Mouse (Mus musculus) erythroblast, adult 5-6 weeks (primary cell): ENCODE data around the gene Ovol1. TPM values are rescaled to one million over a fixed set of nuclear protein-coding genes. Genes with fewer than 3 reads are reported as not detected.

Source experiments
- ATAC-seq: replicated peaks from 2 replicates; pipeline ENCODE4 v1.8.0; 2016; ENCODE audit warnings: moderate number of reproducible peaks, mild to moderate bottlenecking, moderate TSS enrichment, inconsistent platforms; ENCODE audit not compliant: poor library complexity, low FRiP score, severe bottlenecking
- total RNA-seq, 2 experiments: library from RNA; stranded (forward) in 1 of 2; stranded (reverse) in 1 of 2; fragments of 150-400 nt in 1 of 2; fragments of 200-764, 138-1000 nt in 1 of 2; gene quantifications; 2 replicates each; pipeline versions ENCODE4 v1.2.3 to v1.2.4; 2015 to 2017; ENCODE audit warnings: low replicate concordance in 2 of 2

The Ovol1 gene
- total RNA-seq (2015; ENCODE audit: low replicate concordance) (not detected in 2 replicates), total RNA-seq (2017; ENCODE audit: low replicate concordance) (not detected in 2 replicates)

- ATAC-seq: no peak
Measured at GRCm38 (mm10) chr19:5560457-5561041, at the start of gene Ovol1. TSS of gene Ovol1 (minus strand) at chr19:5560646.

DNA sequence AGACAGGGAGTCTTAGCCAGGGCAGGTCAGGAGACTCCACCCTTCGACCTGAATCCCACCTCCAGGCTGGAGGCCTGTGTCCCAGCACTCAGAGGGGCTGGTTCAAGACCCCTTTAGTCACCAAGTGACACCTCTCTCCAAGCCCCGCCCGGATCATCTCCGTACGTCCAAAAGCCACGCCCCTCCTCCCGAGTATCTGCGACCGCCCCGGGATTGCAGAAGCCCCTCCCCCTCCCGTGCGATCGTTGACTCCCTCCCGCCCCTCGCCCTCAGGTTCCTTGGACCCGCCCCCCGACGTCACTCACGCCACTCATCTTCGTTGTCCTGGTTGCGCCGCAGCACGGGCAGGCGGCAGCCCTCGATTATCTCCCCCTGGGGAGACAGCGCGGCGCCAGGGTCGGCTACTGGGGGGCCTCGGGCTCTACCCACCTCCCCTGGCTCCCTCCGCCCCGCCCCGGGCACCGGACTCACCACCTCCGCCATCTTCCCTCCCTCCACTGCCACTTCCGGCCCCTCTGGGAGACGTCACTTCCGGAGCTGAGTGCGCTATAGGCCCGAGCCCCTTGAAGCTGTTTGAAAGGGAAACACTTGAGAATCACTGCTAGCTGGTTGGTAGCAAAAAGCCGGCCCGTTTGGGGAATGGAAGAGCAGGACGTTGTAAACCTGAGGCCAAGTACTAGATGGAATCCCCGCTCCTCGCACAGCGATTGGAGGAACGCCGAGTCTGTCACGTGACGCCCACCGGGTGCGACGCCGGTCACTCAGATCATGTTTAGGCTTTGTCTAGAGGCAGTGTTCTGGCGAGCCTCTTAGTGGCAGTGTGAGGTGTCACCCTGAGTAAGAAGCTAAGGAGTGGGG is 49.3 kb upstream of the Ovol1 start, which contains the start of gene Kat5:
Kat5 (minus strand) TSS at position 691 of the 858 bp plus-strand sequence.
- peak; percentile 92 for ATAC-seq

GRCm38 (mm10) chr19:5609171-5609546 is 48.7 kb upstream of the Ovol1 start:
- ATAC-seq: no peak

DNA sequence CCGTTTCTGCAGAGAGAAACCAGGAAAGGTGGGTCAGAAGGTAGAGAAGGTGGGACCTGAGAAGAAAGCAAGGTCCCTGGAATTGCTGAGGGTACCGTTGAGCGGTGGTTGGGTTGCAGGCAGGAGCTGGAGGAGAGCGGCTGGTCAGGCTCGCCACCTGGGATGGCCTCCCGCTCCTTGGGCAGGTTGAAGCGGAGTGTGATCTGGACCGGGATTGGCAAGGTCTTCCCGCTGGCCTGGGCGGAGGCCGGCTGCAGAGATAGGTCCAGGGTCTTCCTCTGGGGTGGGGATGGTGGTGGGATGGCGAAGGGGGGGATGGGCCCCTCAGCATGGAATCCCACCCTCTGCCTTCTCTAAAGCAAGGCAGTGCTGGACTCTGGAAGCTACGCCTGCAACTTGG is 48.3 kb upstream of the Ovol1 start:
- no peak for ATAC-seq

GRCm38 (mm10) chr19:5607705-5608410 is 47.4 kb upstream of the Ovol1 start:
- ATAC-seq: no peak

DNA sequence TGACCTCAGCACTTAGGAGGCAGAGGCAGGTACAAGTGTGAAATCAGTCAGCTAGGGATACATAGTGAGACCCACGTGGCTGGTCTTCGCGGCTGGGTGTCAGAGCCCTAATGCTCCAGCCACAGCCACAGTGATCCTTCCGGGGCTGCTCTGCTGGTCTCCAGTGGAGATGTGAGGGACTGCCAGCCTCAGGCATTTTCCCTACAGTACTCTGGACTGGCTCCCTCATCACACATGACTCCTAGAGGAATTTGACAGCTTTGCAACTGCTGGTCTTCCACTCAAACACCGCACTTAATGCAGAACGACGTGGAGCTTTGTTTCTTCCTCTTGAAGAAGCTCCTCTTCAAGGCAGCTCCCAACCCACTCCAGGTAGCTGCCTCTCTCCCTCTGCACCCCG is 45.8 kb upstream of the Ovol1 start:
- no peak for ATAC-seq

DNA sequence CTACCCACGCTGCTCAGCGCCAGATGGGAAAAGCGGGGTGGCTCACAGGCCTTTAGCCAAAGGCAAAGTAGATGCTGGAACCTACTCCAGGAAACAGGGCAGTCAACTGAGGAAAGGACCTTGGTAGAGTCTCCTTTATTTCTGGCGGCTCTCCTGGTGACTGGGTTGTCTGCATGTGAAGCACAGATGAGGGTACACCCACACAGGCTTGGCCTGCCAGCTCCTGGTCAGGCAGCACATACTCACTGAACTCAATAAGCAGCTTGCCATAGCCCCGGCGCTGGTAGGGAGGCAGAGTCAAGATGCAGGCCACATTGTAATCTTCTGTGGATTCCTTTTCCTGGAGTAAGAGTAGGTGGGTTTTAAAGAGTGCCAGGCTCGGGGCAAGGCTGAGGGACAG is 44.7 kb upstream of the Ovol1 start:
- no peak for ATAC-seq

GRCm38 (mm10) chr19:5603664-5604063 is 43.2 kb upstream of the Ovol1 start:
- no peak for ATAC-seq

DNA sequence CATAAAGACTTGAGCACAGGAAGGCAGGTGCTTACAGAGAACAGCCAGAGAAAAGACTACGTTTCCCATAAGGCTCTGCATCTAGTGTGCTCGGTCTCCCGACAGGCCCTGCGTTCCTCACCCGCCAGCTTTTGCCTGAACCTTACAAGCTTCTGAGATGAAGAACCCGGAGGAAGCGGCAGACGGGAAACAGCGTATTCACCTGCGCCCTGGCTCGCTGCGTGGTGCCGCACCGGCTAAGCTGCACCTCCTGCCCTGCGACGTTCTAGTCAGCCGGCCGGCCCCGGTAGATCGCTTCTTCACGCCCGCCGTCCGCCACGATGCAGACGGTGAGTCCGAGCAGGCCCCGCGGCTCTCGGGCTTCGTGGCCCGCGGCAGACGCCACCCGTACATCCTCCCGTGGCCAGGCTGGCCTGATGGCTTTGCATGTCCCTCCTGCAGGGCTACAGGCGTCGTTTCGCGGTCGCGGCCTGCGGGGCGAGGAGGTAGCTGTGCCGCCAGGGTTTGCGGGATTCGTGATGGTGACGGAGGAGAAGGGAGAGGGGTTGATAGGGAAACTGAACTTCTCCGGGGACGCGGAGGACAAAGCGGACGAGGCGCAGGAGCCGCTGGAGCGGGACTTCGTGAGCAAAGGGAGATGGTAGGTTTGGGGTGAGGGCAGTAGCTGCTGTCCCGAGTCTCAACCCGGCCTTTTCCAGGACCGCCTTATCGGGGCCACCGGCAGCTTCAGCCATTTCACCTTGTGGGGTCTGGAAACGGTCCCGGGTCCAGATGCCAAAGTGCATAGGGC is 41.5 kb upstream of the Ovol1 start, which contains the start of gene Rnaseh2c:
Rnaseh2c (plus strand) TSS at position 122 of the 790 bp plus-strand sequence.
- peak; percentile 87 for ATAC-seq

- ATAC-seq: no peak
Measured at GRCm38 (mm10) chr19:5599224-5599623, 38.8 kb upstream of the Ovol1 start.

- ATAC-seq: no peak
Measured at GRCm38 (mm10) chr19:5591888-5592287, 31.4 kb upstream of the Ovol1 start.

DNA sequence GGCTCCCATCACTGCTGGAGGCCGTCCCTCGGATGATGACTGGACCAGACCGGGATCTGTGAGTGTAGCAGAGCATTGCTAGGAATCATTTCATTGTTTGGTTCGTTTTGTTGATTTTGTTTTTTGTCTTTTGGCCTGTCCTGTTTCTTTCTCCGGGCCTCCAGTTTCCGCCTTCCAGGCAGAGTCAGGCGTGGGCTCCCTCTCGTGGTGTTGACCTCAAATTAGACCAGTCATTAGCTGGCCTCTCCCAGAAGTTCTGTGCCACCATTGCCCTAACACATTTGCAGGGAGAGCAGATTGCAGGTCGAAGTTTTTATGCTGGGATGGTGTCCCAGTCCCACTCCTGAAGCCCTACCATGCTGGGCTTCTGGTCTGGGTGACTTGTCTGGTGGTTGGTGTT is 28.7 kb upstream of the Ovol1 start:
- no peak for ATAC-seq

DNA sequence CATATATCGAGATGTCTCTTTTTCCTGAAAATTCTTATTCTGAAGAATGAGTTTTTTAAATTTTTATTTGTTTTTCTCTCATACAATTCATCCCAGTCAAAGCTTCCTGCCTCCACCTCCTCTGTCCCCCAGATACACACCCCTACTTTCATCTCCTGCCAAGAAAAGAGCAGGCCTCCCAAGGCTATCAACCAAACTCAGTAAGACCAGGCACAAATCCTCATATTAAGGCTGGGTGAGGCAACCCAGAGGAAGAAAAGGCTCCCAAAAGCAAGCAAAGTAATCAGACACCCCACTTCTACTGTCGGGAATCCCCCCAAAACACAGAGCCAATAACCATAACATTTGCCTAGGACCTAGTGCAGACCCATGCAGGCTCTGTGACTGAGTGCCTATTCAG is 21.5 kb upstream of the Ovol1 start:
- ATAC-seq: no peak

DNA sequence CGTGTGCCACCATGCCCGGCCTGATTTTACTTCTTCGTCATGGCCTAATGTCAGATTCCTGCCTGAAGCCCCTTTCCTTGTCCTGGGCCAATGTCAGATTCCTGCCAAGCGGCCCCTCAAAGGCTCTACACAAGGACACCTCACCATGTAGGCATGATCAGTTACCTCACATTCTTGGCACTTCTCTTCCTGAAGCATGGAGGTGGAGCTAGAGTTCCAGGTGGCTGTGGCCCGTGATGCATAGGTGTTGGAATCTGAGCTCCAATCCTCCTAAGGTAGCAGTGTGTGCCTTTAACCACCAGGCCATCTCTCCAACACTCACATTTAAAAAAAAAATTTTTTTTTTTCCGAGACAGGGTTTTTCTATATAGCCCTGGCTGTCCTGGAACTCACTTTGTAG is 20.3 kb upstream of the Ovol1 start:
- ATAC-seq: no peak

GRCm38 (mm10) chr19:5579971-5580370 is 19.5 kb upstream of the Ovol1 start:
- ATAC-seq: no peak

DNA sequence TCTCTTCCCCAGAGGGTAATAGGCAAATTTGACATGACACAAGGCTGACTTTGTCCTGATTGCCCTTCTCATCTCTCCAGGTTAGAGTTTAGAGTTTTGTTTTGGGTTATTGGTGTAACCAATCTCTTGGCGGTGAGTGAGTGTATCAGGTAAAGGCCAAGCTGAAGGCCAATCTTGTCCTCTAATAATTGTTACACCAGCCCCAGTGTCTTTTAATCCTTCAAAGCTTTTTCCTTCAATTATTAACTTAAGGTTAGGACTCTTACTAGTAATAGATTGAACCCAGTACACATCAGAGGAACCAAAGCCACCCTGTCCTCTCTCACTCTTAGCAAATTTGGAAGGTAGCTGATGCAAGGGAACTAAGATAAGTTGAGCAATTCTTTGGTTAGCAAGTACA is 14.9 kb upstream of the Ovol1 start:
- ATAC-seq: no peak

DNA sequence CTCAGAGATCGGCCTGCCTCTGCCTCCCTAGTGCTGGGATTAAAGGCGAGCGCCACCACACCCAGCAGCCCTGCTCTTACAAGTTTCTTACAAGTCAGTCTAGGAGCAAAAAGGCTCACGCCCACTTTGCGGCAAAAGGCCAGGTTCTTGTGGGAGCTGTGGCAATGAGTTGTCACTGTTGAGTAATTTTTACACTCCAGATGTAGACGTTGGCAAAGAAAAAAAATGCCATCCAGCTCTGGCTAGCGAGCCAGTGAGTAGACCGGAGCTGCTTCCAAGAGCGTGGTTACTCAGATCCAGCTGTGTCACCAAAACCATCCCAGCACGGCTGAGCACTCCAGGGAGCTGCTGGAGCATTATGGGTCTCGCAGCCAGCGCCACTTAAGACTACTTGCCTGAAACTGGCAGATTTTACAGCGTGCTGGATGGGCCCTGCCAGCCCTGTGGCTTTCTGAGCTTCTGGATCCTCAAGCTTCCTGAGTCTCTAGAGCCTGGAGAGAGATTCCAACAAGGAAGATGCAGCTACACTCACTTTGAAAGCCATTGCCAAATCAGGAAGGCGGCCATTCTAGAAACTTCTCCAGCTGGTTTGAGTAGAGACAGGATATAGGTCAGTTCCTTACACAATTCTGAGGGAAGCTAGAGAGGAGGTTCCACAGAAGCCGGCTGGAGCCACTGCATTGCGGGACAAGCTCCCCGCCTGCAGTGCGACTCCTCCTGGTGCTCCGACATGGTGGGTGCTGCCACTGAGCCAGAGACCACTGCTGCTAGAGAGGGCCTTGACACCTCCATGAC is 12.1 kb upstream of the Ovol1 start:
- ATAC-seq: no peak

- no peak for ATAC-seq
Measured at GRCm38 (mm10) chr19:5571831-5572230, 11.4 kb upstream of the Ovol1 start.
